Mouse (Mus musculus) neural tube, embryonic 14.5 days (tissue): ENCODE results near the gene Trim33. TPM values are rescaled to one million over a fixed set of nuclear protein-coding genes. Genes with fewer than 3 reads are reported as not detected.

Source experiments
- ATAC-seq: fragments of 200-750 bp; cut with Nextera tagmentation; 2 replicates; pipeline ENCODE4 v1.8.0; 2017; ENCODE audit warnings: low read depth, mild to moderate bottlenecking, moderate TSS enrichment, moderate library complexity
- H3K27ac ChIP-seq: fragments of 300-500 bp; sonication (generic); 2 replicates; pipeline ENCODE4 v1.5.1; 2014; ENCODE audit warnings: low read depth, mild to moderate bottlenecking, control low read depth, low read length, moderate library complexity, mixed read lengths
- H3K27me3 ChIP-seq: fragments of 300-500 bp; sonication (generic); 2 replicates; pipeline ENCODE4 v1.6.1; 2014; ENCODE audit warnings: low read length; ENCODE audit not compliant: control insufficient read depth, insufficient read depth
- H3K36me3 ChIP-seq: fragments of 300-500 bp; sonication (generic); 2 replicates; pipeline ENCODE4 v1.6.1; 2014; ENCODE audit warnings: low read length, mixed read lengths; ENCODE audit not compliant: control insufficient read depth, insufficient read depth
- H3K4me1 ChIP-seq: fragments of 300-500 bp; sonication (generic); 2 replicates; pipeline ENCODE4 v1.6.1; 2014; ENCODE audit warnings: low read length; ENCODE audit not compliant: control insufficient read depth, insufficient read depth
- H3K4me2 ChIP-seq: fragments of 300-500 bp; sonication (generic); 2 replicates; pipeline ENCODE4 v1.6.1; 2014; ENCODE audit warnings: mild to moderate bottlenecking, low read depth, low read length, control low read depth
- H3K4me3 ChIP-seq: fragments of 300-500 bp; sonication (generic); 2 replicates; pipeline ENCODE4 v1.5.1; 2014; ENCODE audit warnings: low read depth, low read length, control low read depth, mixed read lengths
- H3K9ac ChIP-seq: fragments of 300-500 bp; sonication (generic); replicated peaks from 2 replicates; pipeline ENCODE4 v1.6.1; 2014; ENCODE audit warnings: low read depth, mild to moderate bottlenecking, control low read depth, low read length, mixed read lengths
- H3K9me3 ChIP-seq: fragments of 300-500 bp; sonication (generic); 2 replicates; pipeline ENCODE4 v1.6.1; 2016; ENCODE audit warnings: low read length; ENCODE audit not compliant: control insufficient read depth
- WGBS: fragments of 180-500 bp; shearing (Covaris S2); extraction: QIAGEN DNeasy Blood & Tissue Kit; methylation state at CpG from one replicate; pipeline ENCODE4 v1.1.7; 2014; 5-methylcytosine and 5-hydroxymethylcytosine counted together
- polyA plus RNA-seq: library from polyadenylated mRNA; unstranded; fragments of >200 nt; fragmentation: Nextera tagmentation; extraction: Ambion mirVana; gene quantifications from 2 replicates; pipeline ENCODE4 v1.2.1, GENCODE M21; 2014

Trim33 gene
- polyA plus RNA-seq, 1 experiment from 2014 or later = 36.7 TPM

- no peaks in the 10 kb centered on the region for H3K27me3 ChIP-seq
- WGBS = 86% methylated on average over 2 of the region's 2 CpGs
- H3K9me3 ChIP-seq = no peaks in the 10 kb centered on the region
- H3K4me1 ChIP-seq = 0 out of 2 replicates have a peak, but pooled peaks cover 3% of the 10 kb centered on the region
- no peak for ATAC-seq
- H3K4me3 ChIP-seq = no peak overlapping the region
- H3K9ac ChIP-seq = no peak overlapping the region
- H3K27ac ChIP-seq = no peak overlapping the region
- H3K36me3 ChIP-seq = no peaks in the 10 kb centered on the region
- H3K4me2 ChIP-seq = no peak overlapping the region
Observed at GRCm38 (mm10) chr3:103405135-103405534, 126.0 kb downstream of the Trim33 start.

GRCm38 (mm10) chr3:103405871-103406765 is 127.0 kb downstream of the Trim33 start:
- Histone ChIP-seq H3K4me2 (no peak overlapping the region), H3K36me3 (no peaks in the 10 kb centered on the region), H3K9ac (no peak overlapping the region), H3K4me3 (no peak overlapping the region), H3K27me3 (no peaks in the 10 kb centered on the region), H3K9me3 (no peaks in the 10 kb centered on the region), H3K4me1 (0 out of 2 replicates have a peak, but pooled peaks cover 3% of the 10 kb centered on the region), H3K27ac (no peak overlapping the region)
- 88% methylated on average over 11 of the region's 11 CpGs for WGBS
- no peak for ATAC-seq

Other genes starting within 250 kb of the Trim33 start
- gene Nras, start 221.0 kb upstream of the Trim33 start, polyA plus RNA-seq = 79.8 and 89.8 TPM in 2 replicates
- gene Ampd1, start 205.3 kb upstream of the Trim33 start, polyA plus RNA-seq = 0.20 TPM in 1 of 2 replicates, not detected in the other
- 1.7 and 2.3 TPM in 2 replicates for gene Dennd2c, start 176.7 kb upstream of the Trim33 start, polyA plus RNA-seq
- gene Bcas2, start 107.6 kb upstream of the Trim33 start, polyA plus RNA-seq = 193 and 207 TPM in 2 replicates